Mouse (Mus musculus): Measurements from ENCODE around the gene Elk1. TPM values are rescaled to one million over a fixed set of nuclear protein-coding genes. Genes with fewer than 3 reads are reported as not detected.

Elk1 gene
- 18.9 TPM for polyA plus RNA-seq (2012; fragmentation: generic; extraction: Trizol)

- H3K4me3 ChIP-seq: peak within 1 kb of the TSS; percentile 34
- no peaks in the 10 kb centered on the region for H3K27me3 ChIP-seq (ENCODE audit: control insufficient read depth, insufficient read depth, insufficient read length)
- TF ChIP-seq SRF (IDR thresholded peaks at IDR 0.05; ENCODE audit: control insufficient read depth, insufficient read length, low read depth) (no peak), POLR2A (IDR thresholded peaks at IDR 0.05; ENCODE audit: insufficient read length, low read depth) (peak; percentile 65), POLR2AphosphoS2 (IDR thresholded peaks at IDR 0.05; ENCODE audit: insufficient read length, low read depth) (peak; percentile 80), USF1 (IDR thresholded peaks at IDR 0.05; ENCODE audit: low read depth) (peak; percentile 82)
- H3ac ChIP-seq (ENCODE audit: control insufficient read depth, insufficient read length): peak within 1 kb of the TSS; percentile 38
- peak within 1 kb of the TSS; percentile 72 for H3K4me2 ChIP-seq (ENCODE audit: low read depth)
- H3K79me2 ChIP-seq (ENCODE audit: control insufficient read depth, insufficient read depth): peaks cover 17% of the 10 kb centered on the region
- no peaks in the 10 kb centered on the region for H3K36me3 ChIP-seq (ENCODE audit: control insufficient read depth, insufficient read depth)
These were observed at the start of gene Elk1 for GRCm38 (mm10) chrX:20950191-20950880. Gene Elk1 (minus strand): TSS chrX:20950608.

- Histone ChIP-seq H3K4me3 (no peak overlapping the region), H3K79me2 (ENCODE audit: control insufficient read depth, insufficient read depth) (no peaks in the 10 kb centered on the region), H3K36me3 (ENCODE audit: control insufficient read depth, insufficient read depth) (no peaks in the 10 kb centered on the region), H3K27me3 (ENCODE audit: control insufficient read depth, insufficient read depth, insufficient read length) (no peaks in the 10 kb centered on the region), H3ac (ENCODE audit: control insufficient read depth, insufficient read length) (no peak overlapping the region), H3K4me2 (ENCODE audit: low read depth) (no peak overlapping the region)
- TF ChIP-seq POLR2A (IDR thresholded peaks at IDR 0.05; ENCODE audit: insufficient read length, low read depth) (no peak), E2F4 (IDR thresholded peaks at IDR 0.05; ENCODE audit: insufficient read depth) (no peak), TCF3 (IDR thresholded peaks at IDR 0.05; ENCODE audit: insufficient read length, low read depth) (no peak), USF1 (IDR thresholded peaks at IDR 0.05; ENCODE audit: low read depth) (no peak)
These were observed 30.5 kb upstream of the Elk1 start for GRCm38 (mm10) chrX:20980901-20981300.

GRCm38 (mm10) chrX:20961477-20962378 is 11.3 kb upstream of the Elk1 start, which contains the start of gene Uxt:
Gene Uxt (minus strand): TSS chrX:20962017.
- peak; percentile 12 for TF ChIP-seq USF1 (IDR thresholded peaks at IDR 0.05; ENCODE audit: low read depth)
- peak; percentile 62 for TF ChIP-seq POLR2AphosphoS2 (IDR thresholded peaks at IDR 0.05; ENCODE audit: insufficient read length, low read depth)
- no peak for TF ChIP-seq REST (IDR thresholded peaks at IDR 0.05; ENCODE audit: insufficient read depth, insufficient read length)
- no peak for TF ChIP-seq E2F4 (IDR thresholded peaks at IDR 0.05; ENCODE audit: insufficient read depth)
- peak; percentile 77 for TF ChIP-seq POLR2A (IDR thresholded peaks at IDR 0.05; ENCODE audit: insufficient read length, low read depth)
- TF ChIP-seq CEBPB (IDR thresholded peaks at IDR 0.05; ENCODE audit: insufficient read depth, poor library complexity, severe bottlenecking): peak; percentile 47; the same call in 1 of the 2 replicates
- TF ChIP-seq MAX (IDR thresholded peaks at IDR 0.05; ENCODE audit: low read depth): no peak
- H3K4me2 ChIP-seq (ENCODE audit: low read depth): peak within 1 kb of the TSS; percentile 90
- peak within 1 kb of the TSS; percentile 22 for H3ac ChIP-seq (ENCODE audit: control insufficient read depth, insufficient read length)
- no peaks in the 10 kb centered on the region for H3K27me3 ChIP-seq (ENCODE audit: control insufficient read depth, insufficient read depth, insufficient read length)
- peak within 1 kb of the TSS; percentile 60 for H3K4me3 ChIP-seq
- H3K36me3 ChIP-seq (ENCODE audit: control insufficient read depth, insufficient read depth): no peaks in the 10 kb centered on the region
- H3K79me2 ChIP-seq (ENCODE audit: control insufficient read depth, insufficient read depth): peaks cover 9% of the 10 kb centered on the region

- Histone ChIP-seq H3K4me2 (ENCODE audit: low read depth) (no peak overlapping the region), H3K27me3 (ENCODE audit: control insufficient read depth, insufficient read depth, insufficient read length) (no peaks in the 10 kb centered on the region), H3K79me2 (ENCODE audit: control insufficient read depth, insufficient read depth) (peaks cover 17% of the 10 kb centered on the region), H3K36me3 (ENCODE audit: control insufficient read depth, insufficient read depth) (peaks cover 1% of the 10 kb centered on the region), H3ac (ENCODE audit: control insufficient read depth, insufficient read length) (no peak overlapping the region), H3K4me3 (no peak overlapping the region)
- TF ChIP-seq MYOG (IDR thresholded peaks at IDR 0.05; ENCODE audit: control insufficient read depth in 1 of 3, insufficient read depth in 1 of 3, insufficient read length in 2 of 3, low read depth in 2 of 3) (no peak), POLR2A (IDR thresholded peaks at IDR 0.05; ENCODE audit: insufficient read length, low read depth) (no peak), CEBPB (IDR thresholded peaks at IDR 0.05; ENCODE audit: insufficient read depth, poor library complexity, severe bottlenecking) (no peak), POLR2AphosphoS2 (IDR thresholded peaks at IDR 0.05; ENCODE audit: insufficient read length, low read depth) (no peak), MYOD1 (IDR thresholded peaks at IDR 0.05; ENCODE audit: control insufficient read depth in 1 of 3, insufficient read length in 2 of 3, low read depth in 2 of 3) (no peak), REST (IDR thresholded peaks at IDR 0.05; ENCODE audit: insufficient read depth, insufficient read length) (no peak), MAX (IDR thresholded peaks at IDR 0.05; ENCODE audit: low read depth) (no peak), TCF3 (IDR thresholded peaks at IDR 0.05; ENCODE audit: insufficient read length, low read depth) (no peak), SRF (IDR thresholded peaks at IDR 0.05; ENCODE audit: control insufficient read depth, insufficient read length, low read depth) (no peak), TCF12 (IDR thresholded peaks at IDR 0.05; ENCODE audit: insufficient read depth, poor library complexity, severe bottlenecking) (no peak), E2F4 (IDR thresholded peaks at IDR 0.05; ENCODE audit: insufficient read depth) (no peak)
These were observed 4.4 kb downstream of the Elk1 start for GRCm38 (mm10) chrX:20946055-20946454.

GRCm38 (mm10) chrX:20931963-20932362 is 18.4 kb downstream of the Elk1 start:
- H3K36me3 ChIP-seq (ENCODE audit: control insufficient read depth, insufficient read depth): peaks cover 11% of the 10 kb centered on the region
- no peaks in the 10 kb centered on the region for H3K79me2 ChIP-seq (ENCODE audit: control insufficient read depth, insufficient read depth)
- no peak overlapping the region for H3ac ChIP-seq (ENCODE audit: control insufficient read depth, insufficient read length)
- TF ChIP-seq MAX (IDR thresholded peaks at IDR 0.05; ENCODE audit: low read depth) (no peak), POLR2AphosphoS2 (IDR thresholded peaks at IDR 0.05; ENCODE audit: insufficient read length, low read depth) (no peak), USF1 (IDR thresholded peaks at IDR 0.05; ENCODE audit: low read depth) (no peak), E2F4 (IDR thresholded peaks at IDR 0.05; ENCODE audit: insufficient read depth) (no peak), REST (IDR thresholded peaks at IDR 0.05; ENCODE audit: insufficient read depth, insufficient read length) (no peak), TCF12 (IDR thresholded peaks at IDR 0.05; ENCODE audit: insufficient read depth, poor library complexity, severe bottlenecking) (no peak), SRF (IDR thresholded peaks at IDR 0.05; ENCODE audit: control insufficient read depth, insufficient read length, low read depth) (no peak), CEBPB (IDR thresholded peaks at IDR 0.05; ENCODE audit: insufficient read depth, poor library complexity, severe bottlenecking) (no peak)
- H3K4me2 ChIP-seq (ENCODE audit: low read depth): no peak overlapping the region
- no peaks in the 10 kb centered on the region for H3K27me3 ChIP-seq (ENCODE audit: control insufficient read depth, insufficient read depth, insufficient read length)
- H3K4me3 ChIP-seq: no peak overlapping the region

Measured in myocyte (in vitro differentiated cells).